Mouse (Mus musculus): Measurements from ENCODE around the gene Fgfr2. TPM values are rescaled to one million over a fixed set of nuclear protein-coding genes. Genes with fewer than 3 reads are reported as not detected.

Gene Fgfr2
- polyA plus RNA-seq, 1 experiment from 2014 or later, result 93.6 TPM

DNA sequence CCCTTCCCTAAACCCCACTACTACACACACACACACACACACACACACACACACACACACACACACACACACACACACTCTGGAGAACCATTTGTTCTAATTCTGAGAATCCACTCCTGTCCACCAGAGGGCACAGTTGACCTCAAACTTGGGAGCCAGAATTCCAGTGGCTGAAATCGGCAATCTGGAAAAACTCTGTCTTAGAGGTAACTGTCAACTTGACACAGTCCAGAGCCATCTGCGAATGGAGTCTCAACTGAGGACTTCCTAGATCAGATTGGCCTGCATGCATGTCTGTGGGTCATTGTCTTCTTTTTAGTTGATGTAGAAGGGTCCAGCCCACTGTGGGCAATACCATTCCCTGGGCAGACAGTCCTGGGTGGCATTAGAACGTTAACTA, 2295.7 kb downstream of the Fgfr2 start:
- no peaks in the 10 kb centered on the region for H3K36me3 ChIP-seq (ENCODE audit: control insufficient read depth, insufficient read depth, low read length)
- no peaks in the 10 kb centered on the region for H3K4me1 ChIP-seq (replicated peaks; ENCODE audit: control insufficient read depth, insufficient read depth, low read length)
- no peak overlapping the region for H3K9ac ChIP-seq (ENCODE audit: low read length)
- no peak overlapping the region for H3K4me3 ChIP-seq (ENCODE audit: low read depth, low read length)
- no peaks in the 10 kb centered on the region for H3K9me3 ChIP-seq (ENCODE audit: control insufficient read depth, low read length)
- H3K27ac ChIP-seq (ENCODE audit: low read depth, low read length), result no peak overlapping the region
- peaks cover 1% of the 10 kb centered on the region; the same call in 1 of the 2 replicates for H3K27me3 ChIP-seq (ENCODE audit: control insufficient read depth, insufficient read depth, low read length)
- no peak for DNase-seq (ENCODE audit: low spot score)
- H3K4me2 ChIP-seq (ENCODE audit: low read depth, low read length, severe bottlenecking), result no peak overlapping the region
- ATAC-seq (replicated peaks; ENCODE audit: low FRiP score), result no peak
- 65% methylated on average over 3 of the region's 3 CpGs for WGBS

- Histone ChIP-seq H3K9ac (ENCODE audit: low read length) (no peak overlapping the region), H3K4me3 (ENCODE audit: low read depth, low read length) (no peak overlapping the region), H3K4me2 (ENCODE audit: low read depth, low read length, severe bottlenecking) (no peak overlapping the region), H3K4me1 (replicated peaks; ENCODE audit: control insufficient read depth, insufficient read depth, low read length) (no peaks in the 10 kb centered on the region), H3K9me3 (ENCODE audit: control insufficient read depth, low read length) (no peaks in the 10 kb centered on the region), H3K36me3 (ENCODE audit: control insufficient read depth, insufficient read depth, low read length) (no peaks in the 10 kb centered on the region), H3K27ac (ENCODE audit: low read depth, low read length) (no peak overlapping the region), H3K27me3 (ENCODE audit: control insufficient read depth, insufficient read depth, low read length) (no peaks in the 10 kb centered on the region)
- ATAC-seq (replicated peaks; ENCODE audit: low FRiP score) (no peak), DNase-seq (ENCODE audit: low spot score) (no peak)
- WGBS, result 81% methylated on average over 3 of the region's 3 CpGs
These were observed 2296.8 kb downstream of the Fgfr2 start for GRCm38 (mm10) chr7:130826343-130826742.

DNA sequence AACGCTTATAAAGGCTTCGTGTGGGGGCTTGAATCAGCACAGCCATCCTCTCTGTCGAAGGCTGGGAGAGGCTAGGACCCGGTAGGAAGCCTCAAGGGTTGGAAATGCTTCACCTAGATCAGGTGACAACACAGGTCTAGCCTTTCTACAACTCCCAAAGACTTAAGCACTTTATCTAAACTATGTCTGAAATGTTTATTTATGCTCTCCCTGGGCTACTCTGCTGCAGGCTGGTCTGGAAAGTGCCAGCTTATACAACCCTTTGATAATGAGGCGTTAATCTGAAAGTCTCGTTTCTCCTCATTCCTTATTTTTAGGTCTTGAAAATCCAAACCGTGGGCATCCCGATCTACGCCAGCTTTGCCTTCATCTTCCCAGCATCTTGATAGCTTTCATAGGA, 2299.2 kb downstream of the Fgfr2 start:
- DNase-seq (ENCODE audit: low spot score) (no peak), ATAC-seq (replicated peaks; ENCODE audit: low FRiP score) (no peak)
- H3K36me3 ChIP-seq (ENCODE audit: control insufficient read depth, insufficient read depth, low read length), result no peaks in the 10 kb centered on the region
- H3K27me3 ChIP-seq (ENCODE audit: control insufficient read depth, insufficient read depth, low read length), result no peaks in the 10 kb centered on the region
- no peaks in the 10 kb centered on the region for H3K4me1 ChIP-seq (replicated peaks; ENCODE audit: control insufficient read depth, insufficient read depth, low read length)
- H3K4me3 ChIP-seq (ENCODE audit: low read depth, low read length), result no peak overlapping the region
- no peak overlapping the region for H3K4me2 ChIP-seq (ENCODE audit: low read depth, low read length, severe bottlenecking)
- no peaks in the 10 kb centered on the region for H3K9me3 ChIP-seq (ENCODE audit: control insufficient read depth, low read length)
- H3K27ac ChIP-seq (ENCODE audit: low read depth, low read length), result no peak overlapping the region
- H3K9ac ChIP-seq (ENCODE audit: low read length), result no peak overlapping the region
- WGBS, result 82% methylated on average over 9 of the region's 9 CpGs

DNA sequence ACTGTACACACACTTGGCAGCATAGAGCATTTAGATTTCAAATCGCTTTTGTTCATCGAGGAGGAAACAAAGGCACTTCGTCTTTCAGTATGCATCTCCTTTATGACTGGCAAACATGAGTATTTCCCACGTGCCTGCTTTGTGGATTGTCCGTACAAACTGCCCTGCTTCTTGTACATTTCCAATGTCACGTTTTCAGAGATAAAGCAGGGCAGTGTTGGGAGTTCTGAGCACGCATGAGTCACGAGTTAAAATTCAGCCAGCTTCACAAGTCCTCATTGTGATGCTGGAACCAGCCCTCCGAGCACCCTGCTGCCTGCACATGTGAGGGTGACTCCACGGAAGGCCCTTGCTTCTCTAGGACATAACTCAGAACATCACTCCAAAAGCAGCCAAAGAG, 2303.5 kb downstream of the Fgfr2 start:
- no peaks in the 10 kb centered on the region for H3K27me3 ChIP-seq (ENCODE audit: control insufficient read depth, insufficient read depth, low read length)
- no peak overlapping the region for H3K9ac ChIP-seq (ENCODE audit: low read length)
- DNase-seq (ENCODE audit: low spot score) (no peak), ATAC-seq (replicated peaks; ENCODE audit: low FRiP score) (no peak)
- H3K4me1 ChIP-seq (replicated peaks; ENCODE audit: control insufficient read depth, insufficient read depth, low read length), result no peaks in the 10 kb centered on the region
- H3K4me2 ChIP-seq (ENCODE audit: low read depth, low read length, severe bottlenecking), result no peak overlapping the region
- H3K36me3 ChIP-seq (ENCODE audit: control insufficient read depth, insufficient read depth, low read length), result no peaks in the 10 kb centered on the region
- 82% methylated on average over 10 of the region's 10 CpGs for WGBS
- no peaks in the 10 kb centered on the region for H3K9me3 ChIP-seq (ENCODE audit: control insufficient read depth, low read length)
- H3K4me3 ChIP-seq (ENCODE audit: low read depth, low read length), result no peak overlapping the region
- H3K27ac ChIP-seq (ENCODE audit: low read depth, low read length), result no peak overlapping the region

GRCm38 (mm10) chr7:130818813-130819212, 2304.3 kb downstream of the Fgfr2 start:
- Histone ChIP-seq H3K9me3 (ENCODE audit: control insufficient read depth, low read length) (no peaks in the 10 kb centered on the region), H3K9ac (ENCODE audit: low read length) (no peak overlapping the region), H3K4me2 (ENCODE audit: low read depth, low read length, severe bottlenecking) (no peak overlapping the region), H3K4me1 (replicated peaks; ENCODE audit: control insufficient read depth, insufficient read depth, low read length) (no peaks in the 10 kb centered on the region), H3K27ac (ENCODE audit: low read depth, low read length) (no peak overlapping the region), H3K36me3 (ENCODE audit: control insufficient read depth, insufficient read depth, low read length) (no peaks in the 10 kb centered on the region), H3K4me3 (ENCODE audit: low read depth, low read length) (no peak overlapping the region), H3K27me3 (ENCODE audit: control insufficient read depth, insufficient read depth, low read length) (no peaks in the 10 kb centered on the region)
- ATAC-seq (replicated peaks; ENCODE audit: low FRiP score) (no peak), DNase-seq (ENCODE audit: low spot score) (no peak)
- 87% methylated on average over 5 of the region's 5 CpGs for WGBS

DNA sequence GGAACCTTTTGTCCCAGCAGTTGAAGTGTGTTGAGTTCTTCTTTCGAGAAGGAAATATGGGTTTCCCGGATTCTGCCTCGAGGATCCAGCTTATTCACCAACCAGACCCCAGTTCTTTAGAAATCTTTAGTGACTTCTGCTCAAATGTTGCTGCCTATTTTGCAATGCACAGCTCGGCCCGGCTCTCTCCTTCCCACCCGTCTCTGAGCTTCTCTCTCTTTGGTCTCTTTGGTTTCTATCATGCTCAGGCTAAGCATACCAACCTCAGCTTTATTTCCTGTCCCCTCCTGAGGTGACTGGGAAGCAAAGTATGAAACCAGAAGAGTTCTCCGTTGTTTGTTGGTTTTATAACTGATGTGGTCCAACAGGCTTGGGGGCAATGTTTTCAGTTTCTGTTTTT, 2306.9 kb downstream of the Fgfr2 start:
- Histone ChIP-seq H3K4me1 (replicated peaks; ENCODE audit: control insufficient read depth, insufficient read depth, low read length) (no peaks in the 10 kb centered on the region), H3K9ac (ENCODE audit: low read length) (no peak overlapping the region), H3K4me3 (ENCODE audit: low read depth, low read length) (no peak overlapping the region), H3K36me3 (ENCODE audit: control insufficient read depth, insufficient read depth, low read length) (no peaks in the 10 kb centered on the region), H3K4me2 (ENCODE audit: low read depth, low read length, severe bottlenecking) (no peak overlapping the region), H3K9me3 (ENCODE audit: control insufficient read depth, low read length) (no peaks in the 10 kb centered on the region), H3K27me3 (ENCODE audit: control insufficient read depth, insufficient read depth, low read length) (no peaks in the 10 kb centered on the region), H3K27ac (ENCODE audit: low read depth, low read length) (no peak overlapping the region)
- DNase-seq (ENCODE audit: low spot score), result no peak
- WGBS, result 93% methylated on average over 7 of the region's 7 CpGs
- no peak for ATAC-seq (replicated peaks; ENCODE audit: low FRiP score)

DNA sequence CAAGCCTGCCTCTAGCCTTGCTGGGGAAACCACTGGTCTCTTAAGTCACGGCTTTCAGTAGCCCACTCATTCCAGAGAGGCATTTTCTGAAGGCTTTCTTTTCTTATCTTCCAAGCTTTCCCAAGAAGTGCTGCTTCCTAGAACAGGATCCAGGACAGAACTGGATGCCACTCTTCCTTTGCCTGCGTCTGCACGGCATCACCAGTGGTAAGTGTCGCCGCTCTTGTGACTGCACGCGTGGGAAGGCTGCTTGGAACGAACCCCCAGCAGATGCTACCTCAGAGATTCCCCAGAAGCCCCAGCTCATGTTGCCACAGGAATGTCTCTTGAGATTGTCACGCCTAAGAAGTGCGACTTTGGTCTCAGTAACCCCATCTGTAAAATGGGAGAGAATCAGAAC, 2307.5 kb downstream of the Fgfr2 start:
- no peak overlapping the region for H3K4me2 ChIP-seq (ENCODE audit: low read depth, low read length, severe bottlenecking)
- H3K27ac ChIP-seq (ENCODE audit: low read depth, low read length), result no peak overlapping the region
- no peaks in the 10 kb centered on the region for H3K36me3 ChIP-seq (ENCODE audit: control insufficient read depth, insufficient read depth, low read length)
- no peak for DNase-seq (ENCODE audit: low spot score)
- no peak overlapping the region for H3K9ac ChIP-seq (ENCODE audit: low read length)
- H3K27me3 ChIP-seq (ENCODE audit: control insufficient read depth, insufficient read depth, low read length), result no peaks in the 10 kb centered on the region
- H3K9me3 ChIP-seq (ENCODE audit: control insufficient read depth, low read length), result no peaks in the 10 kb centered on the region
- no peaks in the 10 kb centered on the region for H3K4me1 ChIP-seq (replicated peaks; ENCODE audit: control insufficient read depth, insufficient read depth, low read length)
- 95% methylated on average over 10 of the region's 10 CpGs for WGBS
- ATAC-seq (replicated peaks; ENCODE audit: low FRiP score), result no peak
- no peak overlapping the region for H3K4me3 ChIP-seq (ENCODE audit: low read depth, low read length)

DNA sequence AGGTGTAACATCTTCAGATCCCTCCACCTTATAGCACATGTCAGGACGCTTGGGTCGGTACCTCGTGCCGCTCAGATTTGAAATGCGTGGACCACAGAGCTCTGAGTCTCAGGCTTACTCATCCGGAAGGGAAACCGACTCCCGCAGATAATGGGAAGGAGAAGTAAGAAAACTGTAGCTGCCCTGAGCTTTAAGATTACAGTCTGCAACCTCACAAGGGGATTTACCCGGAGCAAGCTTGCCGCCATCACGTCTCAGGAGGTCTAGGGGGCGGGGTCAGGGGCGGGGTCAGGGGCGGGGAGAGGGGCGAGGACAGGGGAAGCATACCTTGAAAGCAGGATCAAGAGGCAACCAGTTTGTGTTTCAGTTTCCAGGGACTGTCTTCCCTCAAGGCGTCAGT, 2310.7 kb downstream of the Fgfr2 start:
- Histone ChIP-seq H3K9me3 (ENCODE audit: control insufficient read depth, low read length) (no peaks in the 10 kb centered on the region), H3K4me1 (replicated peaks; ENCODE audit: control insufficient read depth, insufficient read depth, low read length) (no peaks in the 10 kb centered on the region), H3K4me3 (ENCODE audit: low read depth, low read length) (no peak overlapping the region), H3K9ac (ENCODE audit: low read length) (no peak overlapping the region), H3K27ac (ENCODE audit: low read depth, low read length) (no peak overlapping the region), H3K27me3 (ENCODE audit: control insufficient read depth, insufficient read depth, low read length) (no peaks in the 10 kb centered on the region), H3K36me3 (ENCODE audit: control insufficient read depth, insufficient read depth, low read length) (no peaks in the 10 kb centered on the region), H3K4me2 (ENCODE audit: low read depth, low read length, severe bottlenecking) (no peak overlapping the region)
- WGBS, result 45% methylated on average over 16 of the region's 16 CpGs
- ATAC-seq (replicated peaks; ENCODE audit: low FRiP score), result no peak
- peak; percentile 65 for DNase-seq (ENCODE audit: low spot score)

- WGBS, result 85% methylated on average over 4 of the region's 4 CpGs
- ATAC-seq (replicated peaks; ENCODE audit: low FRiP score), result no peak
These were observed 2312.9 kb downstream of the Fgfr2 start for GRCm38 (mm10) chr7:130810238-130810637.

More at GRCm38 (mm10) chr7:130810238-130810637, 2312.9 kb downstream of the Fgfr2 start:
- no peak for DNase-seq (ENCODE audit: low spot score)
- Histone ChIP-seq H3K9me3 (ENCODE audit: control insufficient read depth, low read length) (no peaks in the 10 kb centered on the region), H3K4me3 (ENCODE audit: low read depth, low read length) (no peak overlapping the region), H3K9ac (ENCODE audit: low read length) (no peak overlapping the region), H3K27ac (ENCODE audit: low read depth, low read length) (no peak overlapping the region), H3K36me3 (ENCODE audit: control insufficient read depth, insufficient read depth, low read length) (no peaks in the 10 kb centered on the region), H3K27me3 (ENCODE audit: control insufficient read depth, insufficient read depth, low read length) (no peaks in the 10 kb centered on the region), H3K4me2 (ENCODE audit: low read depth, low read length, severe bottlenecking) (no peak overlapping the region), H3K4me1 (replicated peaks; ENCODE audit: control insufficient read depth, insufficient read depth, low read length) (no peaks in the 10 kb centered on the region)
